8 mouse cellular contexts compared by ENCODE assay signal in genomic region chr11:30367373-30368225, GRCm38 (mm10).
DNase-seq lines count a peak whose midpoint lies in the region; ATAC-seq and TF ChIP-seq lines count a peak whose summit lies in the region.

No protein-coding gene starts in this region.

- WGBS in kidney, embryonic 14.5 days: 63% methylated on average over 5 of the region's 5 CpGs
- WGBS in limb, embryonic 13.5 days: 51% methylated on average over 5 of the region's 5 CpGs
- WGBS in intestine, embryonic 15.5 days: 64% methylated on average over 5 of the region's 5 CpGs

- H3K4me2 ChIP-seq in kidney, embryonic 14.5 days (replicated peaks; ENCODE audit: low read depth, low read length): no peak overlapping the region
- no peak overlapping the region for H3K4me2 ChIP-seq in limb, embryonic 13.5 days (replicated peaks)
- H3K4me2 ChIP-seq in intestine, embryonic 15.5 days (replicated peaks): no peak overlapping the region

- H3K27ac ChIP-seq in kidney, embryonic 14.5 days (ENCODE audit: low read depth, low read length): no peak overlapping the region
- 0 out of 2 replicates have a peak overlapping the region, but pooled peaks have one; percentile 80 for H3K27ac ChIP-seq in cortical plate, adult 2 months (ENCODE audit: insufficient read depth, low read length)
- peak overlapping the region; percentile 28; the same call in 1 of the 2 replicates for H3K27ac ChIP-seq in limb, embryonic 13.5 days
- no peak overlapping the region for H3K27ac ChIP-seq in intestine, embryonic 15.5 days

- no peaks in the 10 kb centered on the region for H3K4me1 ChIP-seq in kidney, embryonic 14.5 days (ENCODE audit: control insufficient read depth, insufficient read depth, low read length)
- H3K4me1 ChIP-seq in cortical plate, adult 2 months (ENCODE audit: control insufficient read depth, insufficient read depth, low read length): peaks cover 2% of the 10 kb centered on the region; the same call in 1 of the 2 replicates
- no peaks in the 10 kb centered on the region for H3K4me1 ChIP-seq in limb, embryonic 13.5 days
- H3K4me1 ChIP-seq in intestine, embryonic 15.5 days (replicated peaks): no peaks in the 10 kb centered on the region

- peak; percentile 83 for DNase-seq in kidney, adult 11 months
- peak; percentile 79 to 86 for DNase-seq in kidney, adult 8-10 months
- DNase-seq in thymus, postnatal 14 days: no peak

- H3K9ac ChIP-seq in kidney, embryonic 14.5 days (ENCODE audit: low read depth, low read length): no peak overlapping the region
- no peak overlapping the region for H3K9ac ChIP-seq in limb, embryonic 13.5 days
- no peak overlapping the region for H3K9ac ChIP-seq in intestine, embryonic 15.5 days

- H3K4me3 ChIP-seq in kidney, embryonic 14.5 days (ENCODE audit: low read length): no peak overlapping the region
- no peak overlapping the region for H3K4me3 ChIP-seq in cortical plate, adult 2 months (ENCODE audit: insufficient read depth, low read length)
- H3K4me3 ChIP-seq in limb, embryonic 13.5 days: no peak overlapping the region
- H3K4me3 ChIP-seq in intestine, embryonic 15.5 days (replicated peaks): no peak overlapping the region

- H3K27me3 ChIP-seq in kidney, embryonic 14.5 days (ENCODE audit: control insufficient read depth, insufficient read depth, low read length): no peaks in the 10 kb centered on the region
- H3K27me3 ChIP-seq in limb, embryonic 13.5 days: no peaks in the 10 kb centered on the region
- no peaks in the 10 kb centered on the region for H3K27me3 ChIP-seq in intestine, embryonic 15.5 days (replicated peaks)

- TF ChIP-seq CTCF in cortical plate, adult 2 months (IDR thresholded peaks at IDR 0.05; ENCODE audit: extremely low read depth, insufficient read depth, low read length): no peak

- no peak for ATAC-seq in kidney, embryonic 14.5 days (ENCODE audit: low FRiP score, low TSS enrichment)
- ATAC-seq in limb, embryonic 13.5 days (ENCODE audit: low FRiP score, low read depth): peak; percentile 74
- no peak for ATAC-seq in megakaryocyte-erythroid progenitor cell, adult 5-6 weeks (replicated peaks; ENCODE audit: low FRiP score, low TSS enrichment, poor library complexity, severe bottlenecking)
- no peak for ATAC-seq in intestine, embryonic 15.5 days

- no peaks in the 10 kb centered on the region for H3K9me3 ChIP-seq in kidney, embryonic 14.5 days (ENCODE audit: control insufficient read depth, low read length)
- no peaks in the 10 kb centered on the region for H3K9me3 ChIP-seq in limb, embryonic 13.5 days
- no peaks in the 10 kb centered on the region for H3K9me3 ChIP-seq in intestine, embryonic 15.5 days

- H3K36me3 ChIP-seq in kidney, embryonic 14.5 days (ENCODE audit: control insufficient read depth, insufficient read depth, low read length): no peaks in the 10 kb centered on the region
- H3K36me3 ChIP-seq in limb, embryonic 13.5 days: no peaks in the 10 kb centered on the region
- no peaks in the 10 kb centered on the region for H3K36me3 ChIP-seq in intestine, embryonic 15.5 days

- no peak for TF ChIP-seq POLR2A in cortical plate, adult 2 months (IDR thresholded peaks at IDR 0.05; ENCODE audit: extremely low read depth, insufficient read depth, low read length)

Comparison
In these comparisons a context has a peak if more than half of its experiments do, and no peak if none do; other contexts are left out.
1. H3K27ac ChIP-seq: peak in cortical plate, adult 2 months (single experiment) and limb, embryonic 13.5 days (single experiment); none in kidney, embryonic 14.5 days (single experiment) and intestine, embryonic 15.5 days (single experiment).